ENCODE assay signal across 19 mouse cellular contexts in the genomic region with DNA sequence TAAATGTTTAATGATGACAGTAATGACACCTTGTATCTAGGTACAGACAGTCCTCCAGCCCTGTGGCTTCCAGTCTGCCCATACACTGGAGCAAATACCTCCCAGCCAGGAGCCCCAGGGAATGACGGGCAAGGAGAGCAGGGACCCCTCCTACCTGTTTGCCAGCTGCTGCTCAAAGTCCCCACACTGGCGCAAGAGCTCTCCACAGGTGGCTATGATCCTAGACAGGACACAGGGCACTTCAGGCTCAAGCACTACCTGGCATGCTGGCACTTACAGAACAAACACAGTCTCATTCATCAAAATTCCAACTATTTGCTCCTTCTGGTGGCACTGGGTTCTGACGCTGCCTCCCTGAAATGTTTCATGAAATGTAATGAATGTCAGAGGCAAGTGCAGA. TPM values are rescaled to one million over a fixed set of nuclear protein-coding genes. Genes with fewer than 3 reads are reported as not detected.
DNase-seq lines count a peak whose midpoint lies in the region; ATAC-seq and TF ChIP-seq lines count a peak whose summit lies in the region.
"Had no signal": no experiment of that assay in that cellular context is flagged by ENCODE, and none has a peak within 500 bp of the region (broad histone marks: within the 10 kb centered on the region; RNA-seq: fewer than 3 reads in every experiment).

No protein-coding gene starts in this region.

- no peaks in the 10 kb centered on the region for H3K9me3 ChIP-seq in hindbrain, embryonic 10.5 days
- no peaks in the 10 kb centered on the region for H3K9me3 ChIP-seq in hindbrain, embryonic 12.5 days (replicated peaks)
- no peaks in the 10 kb centered on the region for H3K9me3 ChIP-seq in kidney, embryonic 15.5 days (replicated peaks)
- H3K9me3 ChIP-seq: embryonic facial prominence, embryonic 10.5 days; heart, embryonic 13.5 days; limb, embryonic 12.5 days; liver, embryonic 12.5 days; midbrain, embryonic 13.5 days; neural tube, embryonic 13.5 days had no signal

- H3K4me3 ChIP-seq in hindbrain, embryonic 10.5 days = no peak overlapping the region
- H3K4me3 ChIP-seq in hindbrain, embryonic 12.5 days = no peak overlapping the region
- H3K4me3 ChIP-seq in kidney, embryonic 15.5 days (replicated peaks) = no peak overlapping the region
- H3K4me3 ChIP-seq in lung, adult 2 months (replicated peaks; ENCODE audit: extremely low read depth, low read depth, low read length) = no peak overlapping the region
- H3K4me3 ChIP-seq: embryonic facial prominence, embryonic 10.5 days; heart, embryonic 13.5 days; limb, embryonic 12.5 days; liver, embryonic 12.5 days; midbrain, embryonic 13.5 days; neural tube, embryonic 13.5 days had no signal

- DNase-seq in hindbrain, embryonic 10.5 days (ENCODE audit: low spot score) = no peak
- DNase-seq in lung, adult 2 months = peak; percentile 75
- DNase-seq in lung, postnatal 25 days (ENCODE audit: low spot score) = peak; percentile 86
- DNase-seq in frontal cortex, postnatal 14 days (ENCODE audit: low spot score in 2 of 2) = no peak
- DNase-seq in layer of hippocampus, adult 8-10 months (ENCODE audit: low spot score in 2 of 2) = no peak
- DNase-seq: adrenal gland, postnatal 36 days; cerebellum, adult 18-20 months; gastrocnemius, postnatal 10 days; heart, adult 11 months; heart, postnatal 36 days; thymus, postnatal 25 days had no signal

- TF ChIP-seq POLR2A in lung, adult 2 months (IDR thresholded peaks at IDR 0.05; ENCODE audit: borderline replicate concordance, extremely low read depth, low read depth, low read length) = no peak

- WGBS in hindbrain, embryonic 10.5 days = 82% methylated on average over 3 of the region's 3 CpGs
- WGBS in hindbrain, embryonic 12.5 days = 76% methylated on average over 3 of the region's 3 CpGs
- WGBS in kidney, embryonic 15.5 days = 87% methylated on average over 3 of the region's 3 CpGs
- WGBS in lung, adult 2 months = 76% methylated on average over 3 of the region's 3 CpGs

- no peak for TF ChIP-seq CTCF in lung, adult 2 months (IDR thresholded peaks at IDR 0.05; ENCODE audit: insufficient read depth, low read length)

- H3K27ac ChIP-seq in hindbrain, embryonic 10.5 days = 0 out of 2 replicates have a peak overlapping the region, but pooled peaks have one; percentile 13
- H3K27ac ChIP-seq in hindbrain, embryonic 12.5 days = no peak overlapping the region
- H3K27ac ChIP-seq in kidney, embryonic 15.5 days = peak overlapping the region; percentile 61; the same call in 1 of the 2 replicates
- H3K27ac ChIP-seq: embryonic facial prominence, embryonic 10.5 days; heart, embryonic 13.5 days; limb, embryonic 12.5 days; liver, embryonic 12.5 days; midbrain, embryonic 13.5 days had no signal

- H3K27me3 ChIP-seq in hindbrain, embryonic 10.5 days (ENCODE audit: insufficient read depth, poor library complexity, severe bottlenecking) = no peaks in the 10 kb centered on the region
- H3K27me3 ChIP-seq in hindbrain, embryonic 12.5 days = no peaks in the 10 kb centered on the region
- H3K27me3 ChIP-seq in kidney, embryonic 15.5 days = no peaks in the 10 kb centered on the region
- H3K27me3 ChIP-seq: heart, embryonic 13.5 days; limb, embryonic 12.5 days; liver, embryonic 12.5 days; midbrain, embryonic 13.5 days; neural tube, embryonic 13.5 days had no signal

- H3K4me1 ChIP-seq in hindbrain, embryonic 10.5 days (replicated peaks) = peaks cover 20% of the 10 kb centered on the region; the same call in 1 of the 2 replicates
- peaks cover 15% of the 10 kb centered on the region for H3K4me1 ChIP-seq in hindbrain, embryonic 12.5 days
- peaks cover 21% of the 10 kb centered on the region for H3K4me1 ChIP-seq in kidney, embryonic 15.5 days
- peaks cover 3% of the 10 kb centered on the region for H3K4me1 ChIP-seq in lung, adult 2 months (ENCODE audit: control insufficient read depth, insufficient read depth, low read length)
- H3K4me1 ChIP-seq: limb, embryonic 12.5 days had no signal

- no peak for ATAC-seq in hindbrain, embryonic 12.5 days (ENCODE audit: low FRiP score)
- no peak for ATAC-seq in kidney, embryonic 15.5 days (replicated peaks; ENCODE audit: low FRiP score)
- ATAC-seq: liver, embryonic 12.5 days; midbrain, embryonic 13.5 days had no signal

- no peak overlapping the region for H3K9ac ChIP-seq in hindbrain, embryonic 12.5 days
- no peak overlapping the region for H3K9ac ChIP-seq in kidney, embryonic 15.5 days
- H3K9ac ChIP-seq: heart, embryonic 13.5 days; limb, embryonic 12.5 days; liver, embryonic 12.5 days; midbrain, embryonic 13.5 days; neural tube, embryonic 13.5 days had no signal

- H3K36me3 ChIP-seq in hindbrain, embryonic 10.5 days = peaks cover 29% of the 10 kb centered on the region
- peaks cover 18% of the 10 kb centered on the region; the same call in 1 of the 2 replicates for H3K36me3 ChIP-seq in hindbrain, embryonic 12.5 days
- H3K36me3 ChIP-seq in kidney, embryonic 15.5 days = peaks cover 23% of the 10 kb centered on the region

- no peak overlapping the region for H3K4me2 ChIP-seq in hindbrain, embryonic 12.5 days (replicated peaks)
- no peak overlapping the region for H3K4me2 ChIP-seq in kidney, embryonic 15.5 days
- H3K4me2 ChIP-seq: heart, embryonic 13.5 days; limb, embryonic 12.5 days; liver, embryonic 12.5 days; midbrain, embryonic 13.5 days; neural tube, embryonic 13.5 days had no signal

RNA-seq across cellular contexts. Expression of gene Cog7, which starts 40.5 kb away (rescaled TPM):
- polyA plus RNA-seq in hindbrain, embryonic 10.5 days (2016; fragmentation: Nextera tagmentation; extraction: Ambion mirVana) = 21.0 and 23.2 TPM in 2 replicates
- polyA plus RNA-seq in hindbrain, embryonic 12.5 days (2016; fragmentation: Nextera tagmentation; extraction: Ambion mirVana) = 21.1 and 22.4 TPM in 2 replicates
- 29.1 and 29.5 TPM in 2 replicates for polyA plus RNA-seq in kidney, embryonic 15.5 days (2015; fragmentation: Nextera tagmentation; extraction: Ambion mirVana)
- 25.6 and 29.7 TPM in 2 replicates for polyA plus RNA-seq in lung, adult 2 months (2012; rRNA removed)
- 10 to 100 TPM; 41.5 to 47.1 (median 43.7) TPM for total RNA-seq in layer of hippocampus, adult 8-10 months (2022)

Comparison
In these comparisons a context has a peak if more than half of its experiments do, and no peak if none do; other contexts are left out.
1. DNase-seq: peak in lung, adult 2 months (single experiment) and lung, postnatal 25 days (single experiment); none in hindbrain, embryonic 10.5 days (single experiment), frontal cortex, postnatal 14 days (0 of 2) and layer of hippocampus, adult 8-10 months (0 of 2).